Mouse (Mus musculus): ENCODE measurements at regions not wholly inside any gene's neighbourhood (a gene's known extent, or its start where the extent isn't known, plus 50 kb on each side); places are given as distances from the start of the nearest gene placed in this dataset.
A peak's percentile ranks its signal among the peaks of the same experiment; 100 is the strongest.
"Not testable (repeated sequence)": the region's sequence is repeated elsewhere in the genome, so short reads cannot be mapped to it uniquely, and the experiment has no call there.

DNA sequence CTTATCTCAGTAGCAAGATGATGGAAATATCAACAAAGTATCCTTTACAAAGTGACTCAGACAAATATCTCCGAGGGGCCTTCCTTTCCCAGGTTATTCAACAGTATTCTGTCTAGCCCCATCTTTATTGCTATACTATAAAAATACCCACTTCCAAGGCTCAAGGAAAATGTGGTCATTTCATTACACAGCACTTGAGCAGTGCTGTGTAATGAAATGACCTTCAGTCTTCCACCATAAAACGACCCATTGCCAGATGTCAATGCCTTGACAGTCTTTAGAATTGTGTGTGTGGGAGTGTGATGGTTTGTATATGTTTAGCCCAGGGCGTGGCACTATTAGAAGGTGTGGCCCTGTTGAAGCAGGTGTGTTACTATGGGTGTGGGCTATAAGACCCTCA, 124.3 kb upstream of the Teddm2 start:
- ATAC-seq = no peak

DNA sequence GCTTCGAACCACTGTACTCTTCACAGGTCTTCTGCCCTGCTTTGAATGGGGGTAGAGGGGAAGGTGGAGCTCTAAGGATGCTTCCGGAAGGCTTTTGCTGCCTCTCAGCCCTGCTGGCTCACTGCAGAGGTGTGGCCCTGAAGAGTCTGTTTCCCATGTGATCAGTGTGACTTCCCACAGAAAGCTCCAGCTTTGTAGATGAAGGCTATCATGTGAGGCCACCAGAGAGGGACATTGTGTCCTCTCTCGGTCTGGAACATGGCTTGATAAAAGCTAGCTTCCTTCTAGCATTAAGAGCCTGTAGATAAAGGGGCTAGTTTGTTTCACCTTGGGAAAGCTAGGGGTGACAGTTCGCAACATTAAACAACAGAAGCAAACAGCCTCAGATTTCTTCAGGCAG, 127.3 kb upstream of the Teddm2 start:
- no peak for ATAC-seq

DNA sequence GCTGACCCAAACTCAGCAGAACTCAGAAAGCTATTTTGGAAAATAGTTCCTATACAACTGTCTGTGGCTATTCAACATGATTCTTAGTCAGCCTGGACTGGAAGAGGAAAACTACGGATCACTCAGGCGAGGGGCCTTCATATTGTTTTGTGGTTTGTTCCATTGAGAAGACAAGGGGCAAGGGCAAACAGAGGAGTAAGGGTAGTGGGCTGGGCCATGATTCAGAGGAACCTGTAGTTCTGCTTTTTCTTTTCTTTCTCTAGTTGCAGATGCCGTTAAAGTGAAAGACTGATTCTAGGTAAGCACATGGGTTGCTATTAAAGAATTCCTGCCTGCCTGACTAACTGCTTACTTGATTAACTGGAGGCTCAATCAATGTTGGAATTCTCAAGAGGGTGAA, 129.8 kb upstream of the Teddm2 start:
- no peak for ATAC-seq

GRCm38 (mm10) chr1:154032669-154033099, 132.7 kb upstream of the Teddm2 start:
- no peak for ATAC-seq

DNA sequence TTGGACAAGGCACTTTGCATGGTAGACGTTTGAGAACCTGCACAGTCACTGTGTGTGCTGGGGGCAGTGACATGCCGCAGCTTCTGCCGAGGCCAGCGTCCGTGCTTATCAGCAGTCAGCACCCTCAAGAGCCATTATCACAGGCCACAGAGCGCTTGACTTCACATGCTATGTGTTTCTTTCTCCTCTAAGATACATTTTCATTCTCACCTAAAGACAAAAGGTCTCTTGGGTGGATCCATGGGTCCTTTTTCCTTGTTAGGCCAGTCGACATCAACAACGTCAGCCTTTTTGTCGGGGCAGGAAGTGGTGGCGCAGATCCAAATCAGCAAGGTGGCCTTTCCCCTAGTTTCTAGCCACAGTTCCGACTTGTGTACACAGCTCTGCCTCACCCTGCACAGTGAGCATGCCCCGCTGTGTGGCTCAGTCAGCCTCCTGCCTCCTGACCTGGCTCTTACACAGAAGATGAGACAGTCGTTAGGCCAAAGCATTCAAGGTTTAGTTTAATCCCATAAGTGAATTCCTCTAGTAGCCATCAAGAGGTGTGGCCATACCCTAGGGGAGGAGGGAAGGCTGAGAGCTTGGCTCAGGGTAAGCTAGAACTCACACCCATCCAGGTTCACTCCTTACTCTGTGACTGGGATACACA, 134.1 kb upstream of the Teddm2 start:
- peak; percentile 84 for ATAC-seq

DNA sequence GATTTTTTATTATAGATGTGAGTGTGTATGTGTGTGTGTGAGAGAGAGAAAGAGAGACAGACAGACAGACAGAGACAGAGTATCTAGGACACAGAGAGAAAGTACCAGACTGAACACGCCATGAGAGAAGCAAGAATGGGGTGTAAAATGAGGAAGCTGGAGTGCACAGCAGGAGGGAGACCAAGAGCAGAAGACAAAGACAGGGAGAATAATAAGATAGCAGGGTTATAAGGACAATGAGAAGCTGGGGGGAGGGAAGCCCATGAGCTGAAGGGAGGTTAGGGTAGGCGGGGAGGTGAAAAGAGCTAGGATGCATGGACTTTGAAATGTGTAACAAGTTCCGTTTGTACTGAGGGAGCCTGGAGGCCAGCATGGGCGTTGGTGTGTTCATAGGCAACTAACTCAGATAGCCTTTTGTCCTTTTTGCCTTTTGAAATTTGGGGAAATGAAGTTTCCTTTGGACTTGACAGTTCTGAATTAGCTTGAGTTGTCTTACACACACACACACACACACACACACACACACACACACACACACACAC, 136.8 kb upstream of the Teddm2 start:
- ATAC-seq = no peak

GRCm38 (mm10) chr1:154038241-154038640, 138.2 kb upstream of the Teddm2 start:
- no peak for ATAC-seq

DNA sequence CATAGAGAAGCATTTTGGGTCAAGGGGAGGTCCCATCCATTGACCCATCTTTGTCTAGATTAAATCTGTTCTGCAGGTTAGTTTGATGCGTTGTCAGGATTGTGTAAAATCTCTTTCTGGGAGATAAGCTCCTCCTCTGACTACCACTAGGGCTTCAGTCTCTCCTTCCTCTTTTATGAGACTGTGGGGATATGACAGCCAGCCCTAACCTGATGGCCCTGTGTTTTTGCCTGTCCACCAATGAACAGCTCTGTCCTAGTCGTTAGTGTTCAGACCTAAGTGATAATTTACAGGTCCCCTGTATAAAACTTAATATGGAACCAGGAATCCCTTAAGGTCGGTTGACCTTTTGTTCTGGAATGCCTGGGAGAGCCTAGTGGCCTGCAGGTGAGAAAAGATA, 140.9 kb upstream of the Teddm2 start:
- no peak for ATAC-seq

- ATAC-seq = no peak
Observed at GRCm38 (mm10) chr1:154042956-154043355, 142.9 kb upstream of the Teddm2 start.

- ATAC-seq = no peak
Observed at GRCm38 (mm10) chr1:154044712-154045111, 144.7 kb upstream of the Teddm2 start.

GRCm38 (mm10) chr1:154045951-154046350, 145.9 kb upstream of the Teddm2 start:
- no peak for ATAC-seq

- no peak for ATAC-seq
Observed at GRCm38 (mm10) chr1:154053641-154054040, 147.3 kb upstream of the Zfp648 start.

DNA sequence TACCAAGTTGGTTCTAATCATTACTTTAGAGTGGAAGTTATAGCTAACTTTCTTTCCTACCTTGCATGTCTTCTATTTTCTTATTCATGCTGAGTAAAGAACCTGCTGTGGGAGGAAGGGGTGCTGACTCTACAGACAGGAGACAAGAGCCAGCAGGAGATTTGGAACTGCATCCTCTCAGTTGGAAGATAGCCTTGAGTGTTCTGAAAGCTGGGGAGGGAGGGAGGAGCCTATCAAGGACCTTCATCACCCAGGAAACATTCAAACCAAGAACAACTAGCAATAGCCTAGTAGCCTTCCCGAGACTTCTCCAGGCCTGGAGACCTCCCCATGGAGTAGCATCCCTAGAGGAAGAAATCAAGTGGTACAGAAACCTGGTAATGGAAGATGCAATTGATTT, 146.1 kb upstream of the Zfp648 start:
- ATAC-seq = no peak

DNA sequence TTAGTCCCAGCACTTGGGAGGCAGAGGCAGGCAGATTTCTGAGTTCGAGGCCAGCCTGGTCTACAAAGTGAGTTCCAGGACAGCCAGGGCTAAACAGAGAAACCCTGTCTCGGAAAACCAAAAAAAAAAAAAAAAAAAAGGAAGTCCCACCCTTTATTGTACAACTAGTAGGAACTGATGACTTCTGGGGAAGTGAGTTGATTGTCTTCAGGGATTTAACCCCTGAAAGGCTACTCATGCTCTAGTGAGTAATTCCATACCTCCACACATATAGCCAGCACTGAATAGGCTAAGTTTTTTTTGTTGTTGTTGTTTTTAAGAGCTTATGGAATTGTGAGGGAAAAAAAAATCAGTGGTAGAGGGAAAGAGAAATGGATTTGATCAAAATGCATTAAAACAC, 139.6 kb upstream of the Zfp648 start:
- not testable (repeated sequence) for ATAC-seq

DNA sequence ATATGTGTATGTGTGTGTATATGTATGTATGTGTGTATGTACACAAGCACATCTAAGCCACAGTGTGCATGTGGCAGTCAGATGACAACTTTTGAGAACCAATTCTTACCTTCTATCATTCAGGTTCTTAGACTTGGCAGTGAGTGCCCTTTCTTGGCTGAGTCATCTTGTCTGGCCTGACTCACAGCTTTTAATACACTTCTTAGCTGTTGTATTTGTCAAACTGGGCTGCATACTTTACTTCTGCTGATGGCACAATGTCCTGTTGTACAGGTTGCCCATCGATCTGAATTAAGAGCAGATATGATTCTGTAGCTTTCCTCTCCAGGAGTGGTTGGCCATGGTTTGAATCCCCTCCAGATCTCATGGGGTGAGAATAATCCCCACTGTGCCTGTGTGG, 139.1 kb upstream of the Zfp648 start:
- no peak for ATAC-seq

DNA sequence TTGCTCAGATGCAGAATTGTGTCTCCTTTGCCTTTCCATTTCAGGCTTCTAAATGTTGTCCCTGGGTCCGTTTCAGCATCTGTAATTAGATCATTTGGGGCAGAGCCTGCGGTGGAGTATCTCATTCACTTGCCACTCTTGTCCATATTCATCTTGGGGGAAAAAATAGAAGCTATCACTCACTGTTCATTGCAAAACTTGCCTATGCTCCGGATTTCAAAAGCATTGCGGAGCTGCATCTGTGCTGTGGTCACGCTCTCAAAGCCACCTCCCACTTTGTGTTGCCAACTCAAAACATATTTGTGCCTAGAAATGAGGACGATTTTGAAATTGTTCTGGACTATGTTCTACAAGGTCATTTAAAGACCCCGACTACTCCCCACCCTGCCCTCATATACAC, 138.3 kb upstream of the Zfp648 start:
- ATAC-seq = no peak

DNA sequence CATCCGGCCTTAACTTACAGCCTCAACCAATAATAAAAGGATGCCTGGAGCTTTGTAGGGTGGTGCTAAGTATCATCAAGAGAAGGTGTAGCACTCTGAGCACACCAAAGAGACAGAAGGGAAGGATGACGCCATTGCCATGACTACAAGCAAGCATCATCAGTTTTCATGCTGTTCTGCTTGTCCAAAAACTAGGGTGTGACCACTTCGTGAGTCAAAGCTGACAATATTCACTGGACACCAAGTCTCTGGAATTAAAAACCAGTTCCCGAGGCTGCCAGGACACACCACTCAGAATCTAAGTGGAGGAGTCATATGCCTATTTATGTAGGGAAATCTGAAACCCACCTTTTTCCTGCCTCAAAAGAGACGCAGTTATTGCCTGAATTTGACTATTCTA, 136.4 kb upstream of the Zfp648 start:
- ATAC-seq = no peak

DNA sequence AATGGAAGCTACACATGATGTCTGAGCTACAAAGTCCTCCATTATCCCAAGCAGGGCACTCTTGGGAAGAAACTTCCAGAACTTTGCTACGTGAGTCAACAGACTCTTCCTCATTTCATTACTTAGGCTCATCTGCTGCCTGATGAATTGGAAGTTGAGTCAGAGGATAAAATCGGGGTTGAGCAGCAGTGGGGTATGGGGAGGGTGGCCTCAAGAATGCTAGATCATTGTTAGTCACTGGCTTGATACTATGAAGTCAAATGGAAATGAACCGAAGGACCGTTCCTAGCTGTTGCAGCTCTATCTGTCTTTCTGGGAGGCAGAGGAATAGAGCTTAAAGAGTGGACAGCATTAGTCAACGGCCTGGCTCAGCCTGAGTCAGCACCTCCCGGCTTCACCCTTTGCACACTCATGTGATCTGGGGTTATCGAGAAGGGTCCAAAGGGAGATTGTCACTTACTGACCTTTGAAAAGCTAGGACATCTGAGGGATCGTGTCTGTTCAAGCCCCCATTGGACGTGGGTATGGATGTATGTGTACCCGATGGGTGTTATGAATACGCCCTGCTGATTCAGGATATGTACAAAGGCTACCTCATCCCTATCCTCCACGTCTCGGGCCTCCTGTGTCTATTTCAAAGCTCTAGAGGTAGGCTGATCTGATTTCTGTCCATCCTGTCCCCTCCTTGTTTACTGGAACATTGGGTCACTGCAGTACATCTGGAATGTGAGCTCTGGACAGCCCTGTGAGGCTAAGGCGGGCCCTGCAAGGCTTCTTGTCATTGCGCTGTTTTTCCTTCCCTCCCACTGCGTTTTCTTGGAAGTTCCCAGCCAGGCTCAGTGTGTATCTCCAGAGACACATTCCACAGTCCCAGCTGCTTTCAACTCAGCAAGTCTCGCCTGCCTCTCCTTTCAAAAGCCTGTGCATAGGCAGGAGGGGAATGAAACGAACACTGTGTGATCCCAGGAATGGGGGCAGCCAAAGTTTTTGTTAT, 135.4 kb upstream of the Zfp648 start:
- ATAC-seq = no peak

DNA sequence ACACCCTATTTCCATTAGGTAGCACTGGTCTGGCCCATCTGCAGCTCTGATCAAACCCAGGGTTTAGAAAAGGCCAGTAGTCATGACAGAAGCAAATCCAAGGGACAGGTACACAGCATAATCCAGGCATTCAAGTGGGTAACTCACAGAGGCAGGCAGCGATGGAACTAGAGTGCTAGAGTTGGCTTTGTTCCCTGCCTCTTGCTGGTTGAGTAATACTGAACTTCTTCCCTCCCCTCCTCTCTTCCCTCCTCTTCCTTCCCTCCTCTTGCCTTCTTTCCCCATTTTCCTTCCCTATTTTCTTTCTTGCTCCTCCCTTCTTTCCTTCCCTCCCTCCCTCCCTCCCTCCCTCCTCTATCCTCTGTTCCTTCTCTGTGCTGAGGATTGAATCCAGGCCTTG, 133.1 kb upstream of the Zfp648 start:
- ATAC-seq = no peak

- ATAC-seq = no peak
Observed at GRCm38 (mm10) chr1:154074270-154074669, 126.7 kb upstream of the Zfp648 start.

GRCm38 (mm10) chr1:154076684-154077475, 124.1 kb upstream of the Zfp648 start:
- no peak for ATAC-seq

- ATAC-seq = no peak
Observed at GRCm38 (mm10) chr1:154080505-154081380, 120.2 kb upstream of the Zfp648 start.

All from CD4-positive, CD25-positive, alpha-beta regulatory T cell, adult 4 months (primary cell).